Mouse (Mus musculus) ES-E14 (cell line): ENCODE results near the gene Man1c1.

ENCODE experiments used
- CHD2 ChIP-seq: IDR thresholded peaks from 2 replicates; pipeline ENCODE4 v1.6.1; 2014; ENCODE audit warnings: mild to moderate bottlenecking, low read depth, low read length, inconsistent platforms
- HCFC1 ChIP-seq: IDR thresholded peaks from 2 replicates; pipeline ENCODE4 v1.6.1; 2012; ENCODE audit warnings: low read length, inconsistent platforms, borderline replicate concordance; ENCODE audit not compliant: insufficient read depth
- MAFK ChIP-seq: IDR thresholded peaks from 2 replicates; pipeline ENCODE4 v1.6.1; 2014; ENCODE audit warnings: mild to moderate bottlenecking, low read depth, low read length, inconsistent platforms; ENCODE audit not compliant: insufficient read depth
- ZNF384 ChIP-seq: IDR thresholded peaks from 2 replicates; pipeline ENCODE4 v1.6.1; 2012; ENCODE audit warnings: low read depth, low read length, inconsistent platforms

DNA sequence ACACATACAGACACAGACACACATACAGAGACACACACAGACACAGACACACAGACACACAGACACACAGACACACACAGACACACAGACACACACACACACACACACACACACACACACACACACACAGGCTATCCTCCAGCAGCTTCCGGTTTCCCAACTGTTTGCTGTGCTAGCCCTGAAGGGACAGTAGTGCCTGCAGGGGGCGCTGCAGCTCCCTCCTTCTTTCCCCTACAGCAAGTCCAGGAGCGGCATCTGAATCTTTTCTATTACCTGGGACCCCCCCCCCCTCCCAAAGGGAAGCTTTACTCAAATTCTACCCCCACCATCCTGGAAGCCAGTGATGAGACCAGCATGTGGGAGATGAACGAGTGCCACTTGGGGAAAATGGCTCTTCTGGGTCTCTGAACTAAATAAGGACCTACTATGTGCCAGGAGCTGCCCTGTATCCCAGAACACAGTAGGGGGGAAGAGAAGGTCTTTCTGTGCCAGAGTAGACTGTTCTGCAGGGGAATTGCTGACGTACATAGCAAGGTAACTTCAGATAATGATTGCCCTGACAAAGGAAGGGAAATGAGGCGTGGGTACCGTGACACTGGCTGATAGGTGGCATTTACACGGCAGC, 148.0 kb downstream of the Man1c1 start:
- TF ChIP-seq MAFK (no peak), HCFC1 (no peak), CHD2 (no peak), ZNF384 (no peak)
